ENCODE assay signal across 9 mouse cellular contexts in the genomic region with DNA sequence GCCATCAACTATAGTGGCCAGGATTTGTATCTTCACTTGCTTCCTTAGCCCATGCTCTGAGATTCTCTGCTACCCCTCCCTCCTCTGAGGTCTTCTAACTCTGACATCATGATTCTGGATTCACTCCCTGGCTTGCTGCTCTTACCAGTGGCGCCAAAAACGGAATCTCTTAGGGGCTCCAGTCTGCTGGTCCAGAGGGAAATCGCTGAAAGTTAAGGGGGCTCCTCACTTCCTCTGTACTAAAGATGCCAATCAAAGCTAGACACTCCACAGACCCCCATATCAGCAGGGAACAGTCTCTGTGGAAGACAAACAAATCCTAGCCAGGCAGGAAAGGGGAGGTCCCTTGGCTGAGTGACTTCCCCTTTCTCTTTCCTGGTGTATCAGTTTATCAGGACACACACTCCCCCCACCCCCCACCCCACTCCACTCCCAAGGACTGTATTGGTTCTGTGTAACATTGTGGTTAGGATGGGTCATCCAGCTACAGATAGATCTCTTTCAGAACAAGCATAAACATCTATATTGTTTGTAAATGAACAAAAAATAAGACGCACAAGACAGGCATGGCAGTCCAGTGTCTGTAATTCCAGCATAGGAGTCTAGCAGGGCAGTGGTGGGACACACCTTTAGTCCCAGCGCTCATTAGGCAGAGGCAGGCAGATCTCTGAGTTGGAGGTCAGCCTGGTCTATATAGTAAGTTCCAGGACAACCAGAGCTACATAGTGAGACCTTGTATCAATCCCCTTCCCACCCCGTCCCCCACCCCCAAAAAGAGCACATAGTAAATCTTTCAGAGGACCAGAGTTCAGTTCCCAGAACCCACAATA. TPM values are rescaled to one million over a fixed set of nuclear protein-coding genes. Genes with fewer than 3 reads are reported as not detected.
DNase-seq lines count a peak whose midpoint lies in the region; ATAC-seq and TF ChIP-seq lines count a peak whose summit lies in the region.
"Had no signal": no experiment of that assay in that cellular context is flagged by ENCODE, and none has a peak within 500 bp of the region (broad histone marks: within the 10 kb centered on the region; RNA-seq: fewer than 3 reads in every experiment).

No protein-coding gene starts in this region.

- H3K9ac ChIP-seq in intestine, embryonic 16.5 days (ENCODE audit: low read depth, low read length): peak overlapping the region; percentile 53
- peak overlapping the region; percentile 17; the same call in 1 of the 2 replicates for H3K9ac ChIP-seq in lung, embryonic 15.5 days

- no peak for TF ChIP-seq CTCF in thymus, adult 2 months (IDR thresholded peaks at IDR 0.05; ENCODE audit: borderline replicate concordance, control insufficient read depth, extremely low read depth, insufficient read depth, low read length, poor library complexity)

- peak; percentile 27 for DNase-seq in adrenal gland, adult 2 months
- no peak for DNase-seq in adrenal gland, adult 8-10 months
- peak; percentile 24 to 54 for DNase-seq in gastrocnemius, postnatal 36 days
- DNase-seq in yolk sac, embryonic 10.5 days (ENCODE audit: low spot score): peak; percentile 68
- no peak for DNase-seq in layer of hippocampus, postnatal 36 days
- DNase-seq in thymus, adult 2 months: no peak

- intact Hi-C loops in gastrocnemius, postnatal 36 days (cut with DNase I): no loop called here

- peak overlapping the region; percentile 28 for H3K4me3 ChIP-seq in intestine, embryonic 16.5 days (ENCODE audit: low read length)
- H3K4me3 ChIP-seq in lung, embryonic 15.5 days: peak overlapping the region; percentile 33
- no peak overlapping the region for H3K4me3 ChIP-seq in thymus, adult 2 months (ENCODE audit: control insufficient read depth, insufficient read depth, low read length)
- H3K4me3 ChIP-seq: erythroblast, embryonic 14.5 days had no signal

- no peaks in the 10 kb centered on the region for H3K9me3 ChIP-seq in intestine, embryonic 16.5 days (ENCODE audit: control insufficient read depth, low read length)
- H3K9me3 ChIP-seq in lung, embryonic 15.5 days: no peaks in the 10 kb centered on the region

- ATAC-seq in intestine, embryonic 16.5 days: peak; percentile 76
- peak; percentile 66 for ATAC-seq in lung, embryonic 15.5 days (ENCODE audit: borderline replicate concordance, extremely low read depth, low FRiP score, low TSS enrichment)

- peak overlapping the region; percentile 51 for H3K4me2 ChIP-seq in intestine, embryonic 16.5 days (ENCODE audit: low read depth, low read length)
- peak overlapping the region; percentile 57 for H3K4me2 ChIP-seq in lung, embryonic 15.5 days

- H3K36me3 ChIP-seq in intestine, embryonic 16.5 days (ENCODE audit: control insufficient read depth, insufficient read depth, low read length): no peaks in the 10 kb centered on the region
- no peaks in the 10 kb centered on the region for H3K36me3 ChIP-seq in lung, embryonic 15.5 days
- H3K36me3 ChIP-seq in thymus, adult 2 months (ENCODE audit: control insufficient read depth, insufficient read depth, low read length): no peaks in the 10 kb centered on the region

- H3K4me1 ChIP-seq in intestine, embryonic 16.5 days (ENCODE audit: control insufficient read depth, insufficient read depth, low read length): peaks cover 29% of the 10 kb centered on the region
- H3K4me1 ChIP-seq in lung, embryonic 15.5 days: peaks cover 32% of the 10 kb centered on the region
- H3K4me1 ChIP-seq in thymus, adult 2 months (replicated peaks; ENCODE audit: control insufficient read depth, insufficient read depth, low read length): no peaks in the 10 kb centered on the region

- WGBS in intestine, embryonic 16.5 days: 43% methylated on average over 6 of the region's 6 CpGs
- WGBS in lung, embryonic 15.5 days: 42% methylated on average over 6 of the region's 6 CpGs
- WGBS in thymus, adult 2 months: 46% methylated on average over 6 of the region's 6 CpGs

- H3K27ac ChIP-seq in intestine, embryonic 16.5 days (ENCODE audit: low read length): peak overlapping the region; percentile 93
- H3K27ac ChIP-seq in lung, embryonic 15.5 days: peak overlapping the region; percentile 98
- H3K27ac ChIP-seq in thymus, adult 2 months (ENCODE audit: control insufficient read depth, insufficient read depth, low read length): no peak overlapping the region

- H3K27me3 ChIP-seq in intestine, embryonic 16.5 days (replicated peaks; ENCODE audit: control insufficient read depth, insufficient read depth, low read length): no peaks in the 10 kb centered on the region
- no peaks in the 10 kb centered on the region for H3K27me3 ChIP-seq in lung, embryonic 15.5 days
- H3K27me3 ChIP-seq in thymus, adult 2 months (ENCODE audit: control insufficient read depth, insufficient read depth, low read length): no peaks in the 10 kb centered on the region

- TF ChIP-seq POLR2A in thymus, adult 2 months (IDR thresholded peaks at IDR 0.05; ENCODE audit: control insufficient read depth, extremely low read depth, insufficient read depth, low read length, poor library complexity): no peak

RNA-seq across cellular contexts. Expression of a gene that starts 6.0 kb away (rescaled TPM):
- 10 to 100 TPM; 31.3 to 35.0 TPM for total RNA-seq in adrenal gland, adult 2 months (2021)
- 17.1 and 20.1 TPM in 2 replicates for polyA plus RNA-seq in adrenal gland, adult 2 months (2012; rRNA removed)
- 10 to 100 TPM; 39.9 to 59.3 (median 47.7) TPM for total RNA-seq in adrenal gland, adult 8-10 months (2022)
- 10 to 100 TPM; 20.5 to 23.8 TPM for total RNA-seq in gastrocnemius, postnatal 36 days (2021)
- polyA plus RNA-seq in intestine, embryonic 16.5 days (2015; fragmentation: Nextera tagmentation; extraction: Ambion mirVana): 16.2 and 18.8 TPM in 2 replicates
- 16.2 and 19.2 TPM in 2 replicates for polyA plus RNA-seq in lung, embryonic 15.5 days (2015; fragmentation: Nextera tagmentation; extraction: Ambion mirVana)
- 10 to 100 TPM; 65.9 to 77.2 TPM for total RNA-seq in layer of hippocampus, postnatal 36 days (2021)
- 38.8 and 43.3 TPM in 2 replicates for polyA plus RNA-seq in thymus, adult 2 months (2012; rRNA removed)

RNA-seq across cellular contexts. Expression of a gene that starts 13.6 kb away (rescaled TPM):
- total RNA-seq in adrenal gland, adult 2 months (2021): 10 to 100 TPM; 46.5 to 46.9 TPM
- polyA plus RNA-seq in adrenal gland, adult 2 months (2012; rRNA removed): 109 and 114 TPM in 2 replicates
- 10 to 100 TPM; 26.3 to 56.5 (median 40.7) TPM for total RNA-seq in adrenal gland, adult 8-10 months (2022)
- total RNA-seq in gastrocnemius, postnatal 36 days (2021): 10 to 100 TPM; 35.3 to 38.3 TPM
- 87.8 and 95.1 TPM in 2 replicates for polyA plus RNA-seq in intestine, embryonic 16.5 days (2015; fragmentation: Nextera tagmentation; extraction: Ambion mirVana)
- 264 and 286 TPM in 2 replicates for polyA plus RNA-seq in lung, embryonic 15.5 days (2015; fragmentation: Nextera tagmentation; extraction: Ambion mirVana)
- total RNA-seq in layer of hippocampus, postnatal 36 days (2021): 10 to 100 TPM; 63.7 to 68.0 TPM
- polyA plus RNA-seq in thymus, adult 2 months (2012; rRNA removed): 13.5 and 20.5 TPM in 2 replicates

RNA-seq across cellular contexts. Expression of a gene that starts 21.3 kb away (rescaled TPM):
- 100 to 1,000 TPM; 102 to 116 TPM for total RNA-seq in adrenal gland, adult 2 months (2021)
- 186 and 204 TPM in 2 replicates for polyA plus RNA-seq in adrenal gland, adult 2 months (2012; rRNA removed)
- 100 to 1,000 TPM; 109 to 120 (median 113) TPM for total RNA-seq in adrenal gland, adult 8-10 months (2022)
- 10 to 100 TPM; 36.2 to 39.4 TPM for total RNA-seq in gastrocnemius, postnatal 36 days (2021)
- polyA plus RNA-seq in intestine, embryonic 16.5 days (2015; fragmentation: Nextera tagmentation; extraction: Ambion mirVana): 152 and 155 TPM in 2 replicates
- 127 and 128 TPM in 2 replicates for polyA plus RNA-seq in lung, embryonic 15.5 days (2015; fragmentation: Nextera tagmentation; extraction: Ambion mirVana)
- total RNA-seq in layer of hippocampus, postnatal 36 days (2021): 10 to 100 TPM; 63.0 to 66.0 TPM
- polyA plus RNA-seq in thymus, adult 2 months (2012; rRNA removed): 88.3 and 92.6 TPM in 2 replicates

RNA-seq across cellular contexts. Expression of a gene that starts 28.1 kb away (rescaled TPM):
- 1 to 10 TPM; 2.1 to 3.7 TPM for total RNA-seq in adrenal gland, adult 2 months (2021)
- 0.62 and 0.94 TPM in 2 replicates for polyA plus RNA-seq in adrenal gland, adult 2 months (2012; rRNA removed)
- total RNA-seq in adrenal gland, adult 8-10 months (2022): 1 to 10 TPM; 2.8 to 6.7 (median 4.9) TPM
- total RNA-seq in gastrocnemius, postnatal 36 days (2021): under 1 TPM; 0.10 to 0.15 TPM
- 10.2 and 10.8 TPM in 2 replicates for polyA plus RNA-seq in intestine, embryonic 16.5 days (2015; fragmentation: Nextera tagmentation; extraction: Ambion mirVana)
- polyA plus RNA-seq in lung, embryonic 15.5 days (2015; fragmentation: Nextera tagmentation; extraction: Ambion mirVana): 3.7 and 5.0 TPM in 2 replicates
- 1 to 10 TPM; 6.4 to 8.3 TPM for total RNA-seq in layer of hippocampus, postnatal 36 days (2021)
- polyA plus RNA-seq in thymus, adult 2 months (2012; rRNA removed): 1.2 TPM in 2 replicates

RNA-seq across cellular contexts. Expression of a gene that starts 46.6 kb away (rescaled TPM):
- total RNA-seq in adrenal gland, adult 2 months (2021): under 1 TPM; 0.32 to 0.38 TPM
- polyA plus RNA-seq in adrenal gland, adult 2 months (2012; rRNA removed): 0.06 and 0.11 TPM in 2 replicates
- total RNA-seq in adrenal gland, adult 8-10 months (2022): under 1 TPM; 0.40 to 0.62 (median 0.57) TPM
- under 1 TPM; 0.10 to 0.15 TPM for total RNA-seq in gastrocnemius, postnatal 36 days (2021)
- polyA plus RNA-seq in intestine, embryonic 16.5 days (2015; fragmentation: Nextera tagmentation; extraction: Ambion mirVana): 0.84 and 1.0 TPM in 2 replicates
- 1.3 and 1.7 TPM in 2 replicates for polyA plus RNA-seq in lung, embryonic 15.5 days (2015; fragmentation: Nextera tagmentation; extraction: Ambion mirVana)
- total RNA-seq in layer of hippocampus, postnatal 36 days (2021): under 1 TPM; 0.58 to 0.67 TPM
- 0.71 and 0.84 TPM in 2 replicates for polyA plus RNA-seq in thymus, adult 2 months (2012; rRNA removed)
- polyA plus RNA-seq: erythroblast, embryonic 14.5 days had no signal

Comparison
In these comparisons a context has a peak if more than half of its experiments do, and no peak if none do; other contexts are left out.
1. DNase-seq: peak in adrenal gland, adult 2 months (single experiment), gastrocnemius, postnatal 36 days (2 of 2) and yolk sac, embryonic 10.5 days (single experiment); none in adrenal gland, adult 8-10 months (single experiment), layer of hippocampus, postnatal 36 days (0 of 2) and thymus, adult 2 months (single experiment).